Mouse (Mus musculus): ENCODE results near the gene Gk5.
"Not testable (repeated sequence)": the region's sequence is repeated elsewhere in the genome, so short reads cannot be mapped to it uniquely, and the experiment has no call there.

The Gk5 gene

GRCm38 (mm10) chr9:96118861-96119772 lies at the start of gene Gk5:
Gk5 (plus strand) TSS chr9:96119362.
- DNase-seq (ENCODE audit: low read depth, low spot score), result peak; percentile 96

GRCm38 (mm10) chr9:96078752-96079315 lies 40.3 kb upstream of the Gk5 start:
- peak; percentile 62 for DNase-seq (ENCODE audit: low read depth, low spot score)

GRCm38 (mm10) chr9:96085293-96085692 lies 33.9 kb upstream of the Gk5 start:
- DNase-seq (ENCODE audit: low read depth, low spot score), result no peak

DNA sequence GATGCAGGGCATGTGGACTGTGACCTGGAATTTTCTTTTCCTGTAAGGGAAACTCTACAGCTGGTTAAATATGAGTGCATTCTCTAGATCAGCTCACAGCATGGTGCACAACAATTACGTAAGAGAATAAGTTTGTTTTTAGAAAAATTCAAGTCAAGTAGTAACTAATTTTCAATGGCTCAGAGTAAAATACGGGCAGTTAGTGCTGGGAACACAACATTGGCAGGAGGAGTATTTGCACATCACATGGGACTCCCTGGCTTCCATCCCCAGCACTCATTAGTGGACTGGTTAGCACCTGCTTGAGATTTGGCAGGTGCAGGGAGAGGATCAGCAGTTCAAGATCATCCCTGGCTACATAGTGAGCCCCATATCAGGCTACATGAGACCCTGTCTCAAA lies 31.5 kb upstream of the Gk5 start:
- DNase-seq (ENCODE audit: low read depth, low spot score), result no peak

DNA sequence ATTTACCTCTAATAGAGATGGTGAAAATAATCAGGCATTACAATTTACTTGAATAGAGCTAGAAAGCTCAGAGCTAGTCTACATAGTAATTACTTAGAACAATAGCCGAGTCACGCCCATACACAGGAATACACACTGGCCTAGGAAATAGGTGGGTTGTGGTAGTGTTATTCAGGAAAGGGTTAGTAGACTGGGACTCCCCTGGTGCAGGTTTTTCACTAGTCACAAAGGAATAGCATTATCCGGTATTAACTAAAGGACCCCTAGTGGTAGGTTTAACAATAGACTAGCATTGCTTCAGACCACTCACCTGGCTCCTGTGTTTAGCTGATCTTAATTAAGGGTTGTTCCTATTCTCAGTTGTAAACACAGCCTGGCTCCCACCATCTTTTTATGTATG lies 30.7 kb upstream of the Gk5 start:
- not testable (repeated sequence) for DNase-seq (ENCODE audit: low read depth, low spot score)

- not testable (repeated sequence) for DNase-seq (ENCODE audit: low read depth, low spot score)
These were observed 26.5 kb upstream of the Gk5 start for GRCm38 (mm10) chr9:96092637-96093036.

DNA sequence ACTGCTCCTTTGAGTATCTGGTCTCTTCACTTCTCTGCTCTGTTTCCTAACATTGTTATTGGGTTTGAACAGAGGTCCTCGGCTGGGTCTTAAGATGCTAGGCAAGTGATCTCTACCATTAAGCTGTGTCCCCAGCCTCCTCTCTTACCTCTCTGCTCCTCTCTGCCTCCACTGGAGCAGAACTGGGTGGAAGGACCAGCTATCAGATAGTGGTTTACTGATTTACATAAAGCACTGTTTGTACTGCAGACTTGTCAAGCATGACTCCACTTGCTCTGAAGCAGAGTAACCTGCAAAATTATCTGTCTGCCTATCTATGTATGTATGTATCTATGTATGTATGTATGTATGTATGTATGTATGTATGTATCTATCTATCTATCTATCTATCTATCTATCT lies 25.9 kb upstream of the Gk5 start:
- no peak for DNase-seq (ENCODE audit: low read depth, low spot score)

DNA sequence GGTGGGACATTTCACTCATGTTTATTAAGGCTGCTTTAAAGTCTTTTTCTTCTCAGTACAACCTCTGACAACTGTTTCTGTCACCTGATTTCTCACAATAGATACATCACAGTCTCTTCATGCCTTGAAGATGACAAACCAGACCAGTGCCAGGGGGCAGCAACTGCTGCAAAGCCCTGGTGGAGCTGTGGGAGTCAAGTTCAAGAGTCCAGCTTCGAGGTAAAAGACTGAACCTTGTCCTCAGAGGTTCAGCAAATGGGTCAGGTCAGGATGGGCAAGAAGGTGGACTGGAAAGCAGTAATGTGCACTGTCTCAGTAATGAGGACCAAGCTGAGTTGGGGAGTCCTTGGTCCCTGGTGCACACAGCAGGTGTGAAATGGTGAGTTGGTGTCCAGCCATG lies 24.8 kb upstream of the Gk5 start:
- no peak for DNase-seq (ENCODE audit: low read depth, low spot score)

- DNase-seq (ENCODE audit: low read depth, low spot score), result no peak
These were observed 24.0 kb upstream of the Gk5 start for GRCm38 (mm10) chr9:96095192-96095591.

DNA sequence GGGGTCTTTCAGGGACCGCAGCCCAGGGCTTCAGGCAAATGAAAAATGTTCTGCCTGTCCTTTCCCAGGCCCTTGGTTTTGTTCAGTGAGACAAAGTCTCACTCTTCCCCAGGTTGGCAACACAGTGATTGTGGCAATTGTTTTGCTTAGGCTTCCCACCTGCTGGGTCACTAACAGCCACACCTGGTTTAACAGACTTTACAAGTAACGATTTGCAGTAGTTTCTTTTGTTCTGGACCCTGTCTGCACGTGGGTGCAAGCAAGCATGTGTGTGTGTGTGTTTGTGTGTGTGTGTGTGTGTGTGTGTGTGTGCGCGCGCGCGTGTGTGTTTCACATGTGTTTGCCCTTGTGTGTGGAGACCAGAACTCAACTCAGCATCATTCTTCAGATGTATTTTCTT lies 16.3 kb upstream of the Gk5 start:
- DNase-seq (ENCODE audit: low read depth, low spot score), result no peak

DNA sequence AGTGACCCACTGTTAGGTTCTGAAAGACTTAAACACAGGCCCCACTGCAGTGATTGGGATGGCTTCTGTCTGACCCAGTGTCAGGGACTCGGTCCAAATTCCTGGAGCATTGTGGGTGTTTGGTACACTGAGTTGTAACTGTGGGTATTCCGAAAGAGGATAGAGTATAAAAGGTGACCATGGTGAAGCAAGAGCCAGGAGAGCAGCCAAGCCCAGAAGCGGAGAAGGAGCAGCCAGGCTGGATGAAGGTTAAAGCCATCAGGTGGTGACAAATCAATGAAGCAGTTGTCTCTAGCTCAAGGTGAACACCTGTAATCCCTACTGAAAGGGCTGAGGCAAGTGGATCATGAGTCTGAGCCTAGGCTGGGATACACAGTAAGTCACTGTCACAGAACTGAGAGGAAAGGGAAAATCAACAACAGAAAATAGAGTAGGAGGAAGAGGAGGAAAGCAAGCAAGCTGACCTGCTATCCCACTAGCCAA lies 6.2 kb upstream of the Gk5 start:
- DNase-seq (ENCODE audit: low read depth, low spot score), result no peak

DNA sequence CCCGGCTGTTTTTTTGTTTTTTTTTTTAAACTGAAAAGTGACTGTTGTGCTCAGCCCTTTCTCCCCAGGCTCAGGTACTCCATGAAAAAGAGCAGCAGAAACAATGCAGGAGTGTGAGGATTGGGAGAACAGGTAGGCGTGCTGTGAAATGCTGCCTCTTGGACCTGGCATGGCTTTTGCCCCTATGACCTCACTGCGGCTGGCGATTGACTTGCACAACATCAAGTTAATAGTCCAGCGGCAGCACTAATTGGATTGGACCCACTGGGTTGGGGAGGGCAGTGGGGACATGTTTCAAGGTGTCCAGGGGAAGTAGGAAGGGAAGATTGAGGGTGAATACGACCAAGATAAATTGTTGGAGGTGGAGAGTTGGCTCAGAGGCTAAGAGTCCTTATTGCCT lies 2.4 kb upstream of the Gk5 start:
- DNase-seq (ENCODE audit: low read depth, low spot score), result no peak

- DNase-seq (ENCODE audit: low read depth, low spot score), result no peak
These were observed 946 bp upstream of the Gk5 start for GRCm38 (mm10) chr9:96118216-96118615.

DNA sequence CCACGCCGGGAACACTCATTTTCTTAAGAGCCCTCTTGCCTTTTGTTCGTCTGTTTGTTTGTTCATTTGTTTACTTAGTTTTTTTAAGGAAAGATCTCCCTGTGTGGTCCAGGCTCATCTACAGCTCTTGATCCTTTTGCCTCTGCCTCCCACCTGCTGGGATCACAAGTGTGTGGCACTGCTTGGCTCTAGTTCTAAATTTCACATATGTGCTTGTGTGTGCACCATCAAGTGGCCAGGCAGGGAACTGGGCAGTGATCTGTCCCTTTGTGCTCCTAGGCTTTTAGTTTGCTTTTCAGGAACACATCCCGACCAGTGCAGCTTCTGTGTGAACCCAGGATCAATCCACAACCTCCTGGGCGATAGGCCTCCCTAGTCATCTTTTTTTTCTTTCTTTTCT lies 8.8 kb downstream of the Gk5 start:
- DNase-seq (ENCODE audit: low read depth, low spot score), result no peak

GRCm38 (mm10) chr9:96132956-96133603 lies 13.9 kb downstream of the Gk5 start:
- no peak for DNase-seq (ENCODE audit: low read depth, low spot score)

DNA sequence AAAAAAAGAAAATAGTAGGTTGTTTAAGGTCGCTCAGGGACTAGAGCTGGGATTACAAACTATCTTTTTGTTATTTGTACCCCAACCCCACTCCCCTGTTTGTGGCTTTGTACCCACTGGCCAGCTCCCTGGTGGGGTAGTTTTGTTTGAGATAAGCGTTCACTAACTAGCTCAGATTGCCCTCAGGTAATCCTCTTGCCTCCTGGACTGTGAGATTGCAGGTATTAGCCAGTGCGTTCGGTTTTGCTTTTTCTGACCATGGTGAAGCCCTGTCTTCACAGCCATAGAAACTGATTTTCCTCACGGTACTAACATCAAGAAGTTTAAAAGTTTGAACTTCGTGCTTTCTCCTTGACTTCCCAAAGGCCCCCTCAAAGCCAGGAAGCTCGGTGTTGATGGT lies 15.3 kb downstream of the Gk5 start:
- no peak for DNase-seq (ENCODE audit: low read depth, low spot score)

DNA sequence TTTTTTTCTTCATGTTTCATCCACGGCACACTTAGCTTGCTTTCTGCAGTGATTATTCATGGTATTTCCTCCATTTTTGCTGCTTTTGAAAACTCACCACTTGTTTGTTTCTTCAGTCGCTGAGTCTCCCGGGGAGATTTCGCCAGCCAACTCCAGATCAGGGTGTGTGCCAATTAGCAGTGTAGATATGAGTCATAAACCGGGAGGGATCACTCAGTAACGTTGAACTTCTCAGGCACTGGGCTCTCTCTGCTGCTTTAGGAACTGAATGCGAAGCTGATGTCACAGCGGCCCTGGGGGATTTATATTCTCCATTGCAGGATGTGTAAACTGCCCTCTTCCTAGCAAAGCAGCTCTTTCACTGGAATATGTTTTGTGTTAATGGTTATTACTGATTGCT lies 15.8 kb downstream of the Gk5 start:
- DNase-seq (ENCODE audit: low read depth, low spot score), result peak; percentile 77

DNA sequence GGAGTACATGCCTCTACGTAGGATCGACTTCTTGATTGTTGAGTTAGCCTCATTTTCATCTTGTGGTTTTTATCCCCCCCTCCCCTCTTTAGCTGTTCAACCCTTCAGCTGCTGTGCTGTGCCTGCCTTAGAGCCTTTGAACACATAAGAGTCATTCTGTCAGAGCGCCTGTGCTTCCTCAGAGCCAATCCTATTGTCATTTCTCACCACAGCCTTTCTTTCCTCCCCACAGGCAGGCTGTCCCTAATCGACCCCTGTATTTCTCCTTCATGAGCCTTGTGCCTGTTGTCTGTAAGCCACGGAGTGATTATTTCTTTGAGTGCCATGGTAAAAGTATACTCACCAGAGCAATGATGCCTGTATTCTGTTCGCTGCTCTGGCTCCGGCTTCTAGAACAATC lies 16.3 kb downstream of the Gk5 start:
- no peak for DNase-seq (ENCODE audit: low read depth, low spot score)

- no peak for DNase-seq (ENCODE audit: low read depth, low spot score)
These were observed 19.8 kb downstream of the Gk5 start for GRCm38 (mm10) chr9:96138958-96139357.

DNA sequence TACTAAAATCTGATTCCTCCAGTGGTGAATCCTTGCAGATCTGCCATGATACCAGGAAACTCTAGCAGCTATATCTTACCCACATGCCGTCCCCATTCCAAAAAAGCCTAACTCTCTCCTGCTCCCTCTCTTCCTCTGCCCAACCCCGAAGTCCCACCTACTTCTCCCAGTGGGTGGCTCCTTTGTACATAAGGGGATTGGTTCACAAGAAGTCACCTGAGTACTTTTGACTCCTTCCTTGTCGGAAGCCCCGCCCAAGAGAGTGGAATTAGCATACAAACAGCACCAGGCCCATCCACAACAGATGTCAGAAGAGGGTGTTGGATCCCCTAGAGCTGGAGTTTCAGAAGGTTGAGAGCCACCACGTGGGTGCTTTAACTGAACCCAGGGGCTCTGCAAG lies 20.7 kb downstream of the Gk5 start:
- no peak for DNase-seq (ENCODE audit: low read depth, low spot score)

DNA sequence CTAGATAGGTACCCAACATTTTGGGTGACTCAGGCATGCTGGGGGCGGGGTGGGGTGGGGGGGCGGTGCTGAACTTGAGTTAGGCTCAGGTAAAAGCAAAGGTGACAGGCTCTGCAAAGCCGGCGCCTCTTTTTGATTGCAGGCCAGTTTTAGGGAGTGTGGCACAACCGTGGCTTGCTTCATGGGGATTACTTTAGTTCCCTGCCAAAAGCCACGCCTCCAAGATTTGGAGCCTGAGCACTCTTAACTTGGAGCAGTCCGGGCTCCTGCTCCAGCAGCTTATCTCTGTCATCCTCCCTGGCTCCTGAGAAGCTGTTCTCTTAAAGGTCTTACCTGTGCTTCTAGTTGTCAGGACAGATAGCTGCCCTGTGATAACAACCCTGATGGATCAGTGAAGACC lies 21.8 kb downstream of the Gk5 start:
- DNase-seq (ENCODE audit: low read depth, low spot score), result no peak

- no peak for DNase-seq (ENCODE audit: low read depth, low spot score)
These were observed 23.3 kb downstream of the Gk5 start for GRCm38 (mm10) chr9:96142499-96142898.

- DNase-seq (ENCODE audit: low read depth, low spot score), result no peak
These were observed 24.5 kb downstream of the Gk5 start for GRCm38 (mm10) chr9:96143633-96144032.
